ENCODE assay signal across 9 mouse cellular contexts in the genomic region with DNA sequence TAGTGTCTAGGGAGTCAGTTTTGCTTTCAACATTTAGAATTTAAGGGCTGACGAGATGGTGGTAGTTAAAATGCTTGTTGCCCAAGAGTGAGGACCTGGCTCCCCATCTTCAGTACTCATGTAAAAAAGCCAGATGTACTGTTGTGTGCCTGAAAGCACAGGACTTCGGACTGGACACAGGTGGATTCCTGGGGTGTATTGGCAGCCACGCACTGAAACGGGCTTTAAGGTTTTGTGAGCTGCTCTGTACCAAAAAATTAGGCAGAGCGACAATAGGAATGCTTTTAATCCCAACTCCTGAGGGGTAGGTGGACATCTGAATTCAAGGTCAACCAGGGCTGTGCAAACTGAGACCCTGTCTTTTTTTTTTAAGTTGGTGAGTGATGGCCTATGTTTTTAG. TPM values are rescaled to one million over a fixed set of nuclear protein-coding genes. Genes with fewer than 3 reads are reported as not detected.
DNase-seq lines count a peak whose midpoint lies in the region; ATAC-seq and TF ChIP-seq lines count a peak whose summit lies in the region.
"Had no signal": no experiment of that assay in that cellular context is flagged by ENCODE, and none has a peak within 500 bp of the region (broad histone marks: within the 10 kb centered on the region; RNA-seq: fewer than 3 reads in every experiment).

No protein-coding gene starts in this region.

- 83% methylated on average over 5 of the region's 5 CpGs for WGBS in embryonic facial prominence, embryonic 15.5 days
- 90% methylated on average over 5 of the region's 5 CpGs for WGBS in intestine, embryonic 16.5 days
- 91% methylated on average over 5 of the region's 5 CpGs for WGBS in neural tube, embryonic 13.5 days

- intact Hi-C loops in left cerebral cortex, adult 2 months (cut with DNase I): loop anchor here (2.0 kb wide), 1 partner anchor 125 kb away; no protein-coding TSS in a partner anchor

- no peak overlapping the region for H3K27ac ChIP-seq in left cerebral cortex, adult 2 months
- H3K27ac ChIP-seq in embryonic facial prominence, embryonic 15.5 days (replicated peaks): no peak overlapping the region
- no peak overlapping the region for H3K27ac ChIP-seq in intestine, embryonic 16.5 days (ENCODE audit: low read length)
- no peak overlapping the region for H3K27ac ChIP-seq in neural tube, embryonic 13.5 days (replicated peaks)

- peak overlapping the region; percentile 94 for H3K4me2 ChIP-seq in embryonic facial prominence, embryonic 15.5 days (replicated peaks)
- peak overlapping the region; percentile 87 for H3K4me2 ChIP-seq in intestine, embryonic 16.5 days (ENCODE audit: low read depth, low read length)
- H3K4me2 ChIP-seq in neural tube, embryonic 13.5 days: peak overlapping the region; percentile 97

- no peak overlapping the region for H3K9ac ChIP-seq in embryonic facial prominence, embryonic 15.5 days
- peak overlapping the region; percentile 97; the same call in 1 of the 2 replicates for H3K9ac ChIP-seq in intestine, embryonic 16.5 days (ENCODE audit: low read depth, low read length)
- peak overlapping the region; percentile 97 for H3K9ac ChIP-seq in neural tube, embryonic 13.5 days

- peak overlapping the region; percentile 99 for H3K4me3 ChIP-seq in left cerebral cortex, adult 2 months
- H3K4me3 ChIP-seq in embryonic facial prominence, embryonic 15.5 days (replicated peaks): peak overlapping the region; percentile 97
- H3K4me3 ChIP-seq in intestine, embryonic 16.5 days (ENCODE audit: low read length): peak overlapping the region; percentile 99; the same call in 1 of the 2 replicates
- H3K4me3 ChIP-seq in neural tube, embryonic 13.5 days: peak overlapping the region; percentile 85

- H3K9me3 ChIP-seq in embryonic facial prominence, embryonic 15.5 days (replicated peaks): no peaks in the 10 kb centered on the region
- H3K9me3 ChIP-seq in intestine, embryonic 16.5 days (ENCODE audit: control insufficient read depth, low read length): no peaks in the 10 kb centered on the region
- H3K9me3 ChIP-seq in neural tube, embryonic 13.5 days: no peaks in the 10 kb centered on the region

- no peak for ATAC-seq in embryonic facial prominence, embryonic 15.5 days (ENCODE audit: insufficient number of reproducible peaks, low FRiP score, low TSS enrichment, low read depth)
- ATAC-seq in intestine, embryonic 16.5 days: no peak
- no peak for ATAC-seq in neural tube, embryonic 13.5 days (ENCODE audit: low read depth)

- H3K36me3 ChIP-seq in embryonic facial prominence, embryonic 15.5 days: peaks cover 6% of the 10 kb centered on the region
- no peaks in the 10 kb centered on the region for H3K36me3 ChIP-seq in intestine, embryonic 16.5 days (ENCODE audit: control insufficient read depth, insufficient read depth, low read length)
- H3K36me3 ChIP-seq in neural tube, embryonic 13.5 days: peaks cover 11% of the 10 kb centered on the region

- TF ChIP-seq CTCF in left cerebral cortex, adult 2 months (IDR thresholded peaks at IDR 0.05): no peak

- DNase-seq in left cerebral cortex, adult 2 months (ENCODE audit: extremely low spot score in 1 of 2, low spot score in 2 of 2): no peak
- no peak for DNase-seq in left cerebral cortex, adult 8-10 months (ENCODE audit: low spot score in 2 of 2)
- DNase-seq in urinary bladder, postnatal 36 days (ENCODE audit: low spot score in 2 of 2): no peak
- no peak for DNase-seq in ovary, postnatal 10 days (ENCODE audit: low spot score)
- DNase-seq: thymus, postnatal 14 days had no signal

- H3K27me3 ChIP-seq in embryonic facial prominence, embryonic 15.5 days: no peaks in the 10 kb centered on the region
- no peaks in the 10 kb centered on the region for H3K27me3 ChIP-seq in intestine, embryonic 16.5 days (replicated peaks; ENCODE audit: control insufficient read depth, insufficient read depth, low read length)
- H3K27me3 ChIP-seq in neural tube, embryonic 13.5 days: no peaks in the 10 kb centered on the region

- peaks cover 47% of the 10 kb centered on the region for H3K4me1 ChIP-seq in embryonic facial prominence, embryonic 15.5 days
- peaks cover 15% of the 10 kb centered on the region for H3K4me1 ChIP-seq in intestine, embryonic 16.5 days (ENCODE audit: control insufficient read depth, insufficient read depth, low read length)
- H3K4me1 ChIP-seq in neural tube, embryonic 13.5 days (replicated peaks): peaks cover 39% of the 10 kb centered on the region

RNA-seq across cellular contexts. Expression of a gene that starts 1.4 kb away (rescaled TPM):
- 10 to 100 TPM; 52.5 to 54.2 TPM for total RNA-seq in left cerebral cortex, adult 2 months (2021)
- 10 to 100 TPM; 53.0 to 56.4 (median 54.6) TPM for total RNA-seq in left cerebral cortex, adult 8-10 months (2022)
- polyA plus RNA-seq in embryonic facial prominence, embryonic 15.5 days (2015; fragmentation: Nextera tagmentation; extraction: Ambion mirVana): 44.3 and 45.1 TPM in 2 replicates
- polyA plus RNA-seq in intestine, embryonic 16.5 days (2015; fragmentation: Nextera tagmentation; extraction: Ambion mirVana): 33.0 and 37.0 TPM in 2 replicates
- polyA plus RNA-seq in neural tube, embryonic 13.5 days (2015; fragmentation: Nextera tagmentation; extraction: Ambion mirVana): 57.7 and 59.2 TPM in 2 replicates

RNA-seq across cellular contexts. Expression of a gene that starts 1.5 kb away (rescaled TPM):
- 10 to 100 TPM; 74.4 to 75.2 TPM for total RNA-seq in left cerebral cortex, adult 2 months (2021)
- 10 to 100 TPM; 61.7 to 65.7 (median 65.3) TPM for total RNA-seq in left cerebral cortex, adult 8-10 months (2022)
- 52.7 and 61.3 TPM in 2 replicates for polyA plus RNA-seq in embryonic facial prominence, embryonic 15.5 days (2015; fragmentation: Nextera tagmentation; extraction: Ambion mirVana)
- 44.4 and 45.5 TPM in 2 replicates for polyA plus RNA-seq in intestine, embryonic 16.5 days (2015; fragmentation: Nextera tagmentation; extraction: Ambion mirVana)
- polyA plus RNA-seq in neural tube, embryonic 13.5 days (2015; fragmentation: Nextera tagmentation; extraction: Ambion mirVana): 68.1 and 68.7 TPM in 2 replicates

RNA-seq across cellular contexts. Expression of a gene that starts 28.7 kb away (rescaled TPM):
- 1 to 10 TPM; 3.4 to 6.2 TPM for total RNA-seq in left cerebral cortex, adult 2 months (2021)
- 1 to 10 TPM; 1.1 to 4.6 (median 1.4) TPM for total RNA-seq in left cerebral cortex, adult 8-10 months (2022)
- polyA plus RNA-seq in embryonic facial prominence, embryonic 15.5 days (2015; fragmentation: Nextera tagmentation; extraction: Ambion mirVana): 1.4 and 2.1 TPM in 2 replicates
- 106 and 152 TPM in 2 replicates for polyA plus RNA-seq in intestine, embryonic 16.5 days (2015; fragmentation: Nextera tagmentation; extraction: Ambion mirVana)
- polyA plus RNA-seq in neural tube, embryonic 13.5 days (2015; fragmentation: Nextera tagmentation; extraction: Ambion mirVana): 1.3 and 1.7 TPM in 2 replicates

RNA-seq across cellular contexts. Expression of a gene that starts 39.3 kb away (rescaled TPM):
- total RNA-seq in left cerebral cortex, adult 2 months (2021): 100 to 1,000 TPM; 101 to 106 TPM
- total RNA-seq in left cerebral cortex, adult 8-10 months (2022): 100 to 1,000 TPM in 2 of 4 experiments, 10 to 100 TPM in 2; 97.1 to 113 (median 101) TPM
- 0.43 and 0.56 TPM in 2 replicates for polyA plus RNA-seq in embryonic facial prominence, embryonic 15.5 days (2015; fragmentation: Nextera tagmentation; extraction: Ambion mirVana)
- 0.10 and 0.11 TPM in 2 replicates for polyA plus RNA-seq in intestine, embryonic 16.5 days (2015; fragmentation: Nextera tagmentation; extraction: Ambion mirVana)
- 0.35 and 0.51 TPM in 2 replicates for polyA plus RNA-seq in neural tube, embryonic 13.5 days (2015; fragmentation: Nextera tagmentation; extraction: Ambion mirVana)
- total RNA-seq: heart, postnatal 10 days had no signal

RNA-seq across cellular contexts. Expression of a gene that starts 47.8 kb away (rescaled TPM):
- total RNA-seq in left cerebral cortex, adult 2 months (2021): 10 to 100 TPM; 27.6 to 32.2 TPM
- 10 to 100 TPM; 29.7 to 38.2 (median 30.4) TPM for total RNA-seq in left cerebral cortex, adult 8-10 months (2022)
- 43.6 and 49.8 TPM in 2 replicates for polyA plus RNA-seq in embryonic facial prominence, embryonic 15.5 days (2015; fragmentation: Nextera tagmentation; extraction: Ambion mirVana)
- 36.0 and 38.9 TPM in 2 replicates for polyA plus RNA-seq in intestine, embryonic 16.5 days (2015; fragmentation: Nextera tagmentation; extraction: Ambion mirVana)
- 30.6 and 31.8 TPM in 2 replicates for polyA plus RNA-seq in neural tube, embryonic 13.5 days (2015; fragmentation: Nextera tagmentation; extraction: Ambion mirVana)

Comparison
In these comparisons a context has a peak if more than half of its experiments do, and no peak if none do; other contexts are left out.
1. RNA of a gene that starts 28.7 kb away (polyA plus RNA-seq): 106 to 152 TPM in intestine, embryonic 16.5 days; 1.4 to 2.1 TPM in embryonic facial prominence, embryonic 15.5 days and 1.3 to 1.7 TPM in neural tube, embryonic 13.5 days; every median in the first group is over 10 times any median in the second.
2. Peak in every context shown above with its lines, with median percentiles within 50 percentile points of each other: H3K4me3 ChIP-seq and H3K4me2 ChIP-seq.